Mouse (Mus musculus) myocyte (in vitro differentiated cells): ENCODE results near the gene Olfr164. TPM values are rescaled to one million over a fixed set of nuclear protein-coding genes. Genes with fewer than 3 reads are reported as not detected.

ENCODE experiments used
- H3K27me3 ChIP-seq: one replicate; pipeline ENCODE4 v1.6.1; 2011; ENCODE audit not compliant: control insufficient read depth, insufficient read depth, insufficient read length
- H3K36me3 ChIP-seq: one replicate; pipeline ENCODE4 v1.6.1; 2011; ENCODE audit not compliant: control insufficient read depth, insufficient read depth
- H3K4me2 ChIP-seq: one replicate; pipeline ENCODE4 v1.6.1; 2011; ENCODE audit warnings: low read depth, control low read depth
- H3K4me3 ChIP-seq: one replicate; pipeline ENCODE4 v1.5.1; 2011; ENCODE audit warnings: mild to moderate bottlenecking, control low read depth, moderate library complexity
- H3K79me2 ChIP-seq: one replicate; pipeline ENCODE4 v1.6.1; 2011; ENCODE audit not compliant: control insufficient read depth, insufficient read depth
- H3ac ChIP-seq: one replicate; pipeline ENCODE4 v1.6.1; 2011; ENCODE audit not compliant: control insufficient read depth, insufficient read length
- CEBPB ChIP-seq: IDR thresholded peaks from 2 replicates; pipeline ENCODE4 v1.6.1; 2011; ENCODE audit warnings: mild to moderate bottlenecking, moderate library complexity; ENCODE audit not compliant: poor library complexity, insufficient read depth, severe bottlenecking
- E2F4 ChIP-seq: IDR thresholded peaks from one replicate; pipeline ENCODE4 v1.6.1; 2011; ENCODE audit warnings: mild to moderate bottlenecking, control low read depth, moderate library complexity; ENCODE audit not compliant: insufficient read depth
- MYOD1 ChIP-seq, 3 experiments: IDR thresholded peaks; one replicate each; pipeline ENCODE4 v1.6.1; 2011; ENCODE audit warnings: control low read depth in 2 of 3, low read depth in 2 of 3, mild to moderate bottlenecking in 2 of 3, moderate library complexity in 1 of 3; ENCODE audit not compliant: insufficient read length in 2 of 3, control insufficient read depth in 1 of 3
- MYOG ChIP-seq, 3 experiments: IDR thresholded peaks; one replicate each; pipeline ENCODE4 v1.6.1; 2011; ENCODE audit warnings: control low read depth in 2 of 3, low read depth in 2 of 3, mild to moderate bottlenecking in 2 of 3; ENCODE audit not compliant: insufficient read length in 2 of 3, control insufficient read depth in 1 of 3, insufficient read depth in 1 of 3
- POLR2A ChIP-seq: IDR thresholded peaks from one replicate; pipeline ENCODE4 v1.6.1; 2011; ENCODE audit warnings: low read depth, mild to moderate bottlenecking, control low read depth, moderate library complexity; ENCODE audit not compliant: insufficient read length
- REST ChIP-seq: IDR thresholded peaks from one replicate; pipeline ENCODE4 v1.6.1; 2011; ENCODE audit warnings: mild to moderate bottlenecking, control low read depth, moderate library complexity; ENCODE audit not compliant: insufficient read depth, insufficient read length
- SRF ChIP-seq: IDR thresholded peaks from one replicate; pipeline ENCODE4 v1.6.1; 2011; ENCODE audit warnings: low read depth; ENCODE audit not compliant: control insufficient read depth, insufficient read length
- TCF12 ChIP-seq: IDR thresholded peaks from one replicate; pipeline ENCODE4 v1.6.1; 2011; ENCODE audit warnings: mild to moderate bottlenecking, control low read depth; ENCODE audit not compliant: poor library complexity, insufficient read depth, severe bottlenecking
- TCF3 ChIP-seq: IDR thresholded peaks from one replicate; pipeline ENCODE4 v1.6.1; 2011; ENCODE audit warnings: low read depth, control low read depth; ENCODE audit not compliant: insufficient read length
- USF1 ChIP-seq: IDR thresholded peaks from one replicate; pipeline ENCODE4 v1.6.1; 2011; ENCODE audit warnings: low read depth, mild to moderate bottlenecking, control low read depth, moderate library complexity
- polyA plus RNA-seq: library from polyadenylated mRNA; unstranded; fragments of >200 nt; fragmentation: generic; extraction: Trizol; gene quantifications from one replicate; pipeline ENCODE4 v1.2.1, GENCODE M21; 2012; ENCODE audit warnings: missing spikeins

Olfr164 gene
- polyA plus RNA-seq, 1 experiment = not detected

- TF ChIP-seq SRF = no peak
- H3K79me2 ChIP-seq = no peaks in the 10 kb centered on the region
- no peak overlapping the region for H3K4me2 ChIP-seq
- no peaks in the 10 kb centered on the region for H3K27me3 ChIP-seq
- H3K36me3 ChIP-seq = no peaks in the 10 kb centered on the region
- H3K4me3 ChIP-seq = no peak overlapping the region
- H3ac ChIP-seq = no peak overlapping the region
These were observed 72.3 kb downstream of the Olfr164 start for GRCm38 (mm10) chr16:19241539-19242025.

DNA sequence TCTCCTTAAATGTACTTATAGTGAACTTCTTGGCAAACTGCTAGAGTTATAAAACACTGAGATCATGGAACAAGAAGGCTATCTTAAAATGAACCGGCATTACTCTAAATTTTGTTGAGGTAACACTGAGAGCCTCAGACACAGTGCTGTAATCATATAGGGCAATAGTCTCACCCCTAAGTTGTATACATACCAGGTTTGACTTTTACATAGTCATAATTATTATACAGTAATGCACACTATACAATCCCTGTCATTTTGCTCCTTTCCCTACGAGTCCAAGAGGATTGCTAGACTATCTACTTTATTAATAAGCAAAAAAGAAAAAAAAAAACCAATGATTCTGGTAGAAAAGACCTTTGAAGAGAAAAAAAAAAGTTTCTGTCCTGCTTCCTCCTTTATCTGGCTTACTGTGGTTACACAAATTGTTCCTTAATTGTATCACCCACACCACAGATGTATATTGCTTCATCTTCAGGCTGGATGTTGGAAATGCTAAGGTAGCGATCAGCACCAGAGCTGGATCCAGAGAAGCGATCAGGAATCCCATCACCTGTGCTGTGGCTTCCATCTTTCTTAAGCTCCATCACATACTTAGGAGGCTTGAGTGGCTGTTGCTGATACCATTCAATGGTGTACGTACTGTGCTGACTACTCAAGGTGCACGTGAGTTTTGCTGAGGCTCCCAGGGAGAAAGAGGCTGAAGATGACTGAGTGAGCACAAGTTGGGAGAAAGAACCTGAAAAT lies 72.9 kb downstream of the Olfr164 start:
- Histone ChIP-seq H3K36me3 (no peaks in the 10 kb centered on the region), H3K4me3 (no peak overlapping the region), H3K4me2 (no peak overlapping the region), H3K27me3 (no peaks in the 10 kb centered on the region), H3K79me2 (no peaks in the 10 kb centered on the region), H3ac (no peak overlapping the region)
- TF ChIP-seq TCF12 = no peak
- TF ChIP-seq MYOG (IDR thresholded peaks at IDR 0.05; ENCODE audit: control insufficient read depth in 1 of 3, insufficient read depth in 1 of 3, insufficient read length in 2 of 3, low read depth in 2 of 3) = no peak
- TF ChIP-seq POLR2A = no peak
- no peak for TF ChIP-seq SRF
- TF ChIP-seq CEBPB = no peak

DNA sequence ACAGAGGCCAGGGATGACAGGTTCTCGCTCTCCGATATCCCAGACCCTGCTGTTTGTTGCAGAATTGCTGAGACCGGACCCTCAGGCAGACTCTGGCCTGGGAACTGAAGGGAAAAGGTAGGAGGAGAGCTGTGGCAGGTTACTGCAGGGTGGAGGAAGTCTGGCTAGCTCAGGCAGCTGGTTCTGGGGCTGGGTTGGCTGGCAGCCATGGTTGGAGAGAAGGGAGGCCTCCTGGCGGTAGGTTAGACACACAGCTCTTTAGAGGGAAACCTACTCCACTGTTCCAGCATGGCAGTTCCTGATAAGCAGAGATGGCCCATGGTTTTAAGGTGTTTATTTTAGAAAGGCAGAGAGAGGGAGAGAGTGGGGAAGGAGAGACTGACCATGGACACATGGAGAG lies 77.1 kb downstream of the Olfr164 start:
- Histone ChIP-seq H3K79me2 (no peaks in the 10 kb centered on the region), H3K36me3 (no peaks in the 10 kb centered on the region), H3K4me3 (no peak overlapping the region), H3K4me2 (no peak overlapping the region), H3ac (no peak overlapping the region), H3K27me3 (no peaks in the 10 kb centered on the region)
- TF ChIP-seq E2F4 = no peak
- TF ChIP-seq REST = no peak
- TF ChIP-seq TCF3 = no peak
- no peak for TF ChIP-seq MYOD1 (IDR thresholded peaks at IDR 0.05; ENCODE audit: control insufficient read depth in 1 of 3, insufficient read length in 2 of 3, low read depth in 2 of 3)
- no peak for TF ChIP-seq USF1
- TF ChIP-seq MYOG (IDR thresholded peaks at IDR 0.05; ENCODE audit: control insufficient read depth in 1 of 3, insufficient read depth in 1 of 3, insufficient read length in 2 of 3, low read depth in 2 of 3) = no peak
- TF ChIP-seq TCF12 = no peak

Other genes with a start within 250 kb of the Olfr164 start
- gene Olfr165, start 109.1 kb upstream of the Olfr164 start, polyA plus RNA-seq = not detected
- not detected for gene Olfr166, start 169.6 kb upstream of the Olfr164 start, polyA plus RNA-seq
- gene Olfr167, start 208.2 kb upstream of the Olfr164 start, polyA plus RNA-seq = not detected
- not detected for gene Olfr168, start 221.5 kb upstream of the Olfr164 start, polyA plus RNA-seq